Mouse (Mus musculus): ENCODE measurements around the gene Dppa5a. TPM values are rescaled to one million over a fixed set of nuclear protein-coding genes. Genes with fewer than 3 reads are reported as not detected.
"Not testable (repeated sequence)": the region's sequence is repeated elsewhere in the genome, so short reads cannot be mapped to it uniquely, and the experiment has no call there.

The Dppa5a gene
- polyA plus RNA-seq, 1 experiment from 2014 or later = 1.6 TPM

- H3K9me3 ChIP-seq = no peaks in the 10 kb centered on the region
- no peaks in the 10 kb centered on the region for H3K4me1 ChIP-seq
- H3K27ac ChIP-seq (replicated peaks) = no peak overlapping the region
- ATAC-seq (replicated peaks) = no peak
- no peaks in the 10 kb centered on the region for H3K36me3 ChIP-seq
- H3K4me2 ChIP-seq (replicated peaks) = no peak overlapping the region
- 17% methylated on average over 2 of the region's 2 CpGs for WGBS
- no peaks in the 10 kb centered on the region for H3K27me3 ChIP-seq
- H3K9ac ChIP-seq (replicated peaks) = no peak overlapping the region
- H3K4me3 ChIP-seq = no peak overlapping the region
Observed at GRCm38 (mm10) chr9:78360484-78360872, 7.5 kb downstream of the Dppa5a start.

GRCm38 (mm10) chr9:78359750-78360483, 8.1 kb downstream of the Dppa5a start:
- WGBS = 78% methylated on average over 6 of the region's 6 CpGs
- Histone ChIP-seq H3K27me3 (no peaks in the 10 kb centered on the region), H3K9me3 (no peaks in the 10 kb centered on the region), H3K4me3 (no peak overlapping the region), H3K9ac (replicated peaks) (no peak overlapping the region), H3K4me1 (no peaks in the 10 kb centered on the region), H3K27ac (replicated peaks) (no peak overlapping the region), H3K36me3 (no peaks in the 10 kb centered on the region), H3K4me2 (replicated peaks) (no peak overlapping the region)
- no peak for ATAC-seq (replicated peaks)

- WGBS = 16% methylated on average over 9 of the region's 9 CpGs
- Histone ChIP-seq H3K4me1 (no peaks in the 10 kb centered on the region), H3K36me3 (no peaks in the 10 kb centered on the region), H3K27me3 (no peaks in the 10 kb centered on the region), H3K4me3 (no peak overlapping the region), H3K4me2 (replicated peaks) (no peak overlapping the region), H3K9me3 (no peaks in the 10 kb centered on the region), H3K9ac (replicated peaks) (no peak overlapping the region), H3K27ac (replicated peaks) (no peak overlapping the region)
- ATAC-seq (replicated peaks) = peak; percentile 46; the same call in 1 of the 2 replicates
Observed at GRCm38 (mm10) chr9:78358053-78358452, 9.9 kb downstream of the Dppa5a start.

GRCm38 (mm10) chr9:78355611-78356010, 12.4 kb downstream of the Dppa5a start, which contains the start of gene Gsta2:
Gene Gsta2 (minus strand): TSS chr9:78355788.
- Histone ChIP-seq H3K27me3 (no peaks in the 10 kb centered on the region), H3K36me3 (no peaks in the 10 kb centered on the region), H3K9me3 (no peaks in the 10 kb centered on the region), H3K4me2 (replicated peaks) (no peak within 1 kb of the TSS), H3K4me1 (no peaks in the 10 kb centered on the region), H3K4me3 (no peak within 1 kb of the TSS), H3K9ac (replicated peaks) (no peak within 1 kb of the TSS), H3K27ac (replicated peaks) (no peak within 1 kb of the TSS)
- 91% methylated on average over 8 of the region's 8 CpGs for WGBS
- ATAC-seq (replicated peaks) = no peak

- no peak for ATAC-seq (replicated peaks)
- Histone ChIP-seq H3K4me1 (no peaks in the 10 kb centered on the region), H3K9me3 (no peaks in the 10 kb centered on the region), H3K36me3 (no peaks in the 10 kb centered on the region), H3K4me2 (replicated peaks) (no peak overlapping the region), H3K27me3 (no peaks in the 10 kb centered on the region), H3K4me3 (no peak overlapping the region), H3K27ac (replicated peaks) (no peak overlapping the region), H3K9ac (replicated peaks) (no peak overlapping the region)
- 84% methylated on average over 11 of the region's 11 CpGs for whole genome bisulfite sequencing
Observed at GRCm38 (mm10) chr9:78354665-78355578, 13.1 kb downstream of the Dppa5a start.

GRCm38 (mm10) chr9:78351504-78352220, 16.3 kb downstream of the Dppa5a start:
- H3K9me3 ChIP-seq = no peaks in the 10 kb centered on the region
- no peaks in the 10 kb centered on the region for H3K4me1 ChIP-seq
- H3K27me3 ChIP-seq = no peaks in the 10 kb centered on the region
- H3K4me2 ChIP-seq (replicated peaks) = no peak overlapping the region
- no peaks in the 10 kb centered on the region for H3K36me3 ChIP-seq
- ATAC-seq (replicated peaks) = no peak
- no peak overlapping the region for H3K9ac ChIP-seq (replicated peaks)
- no peak overlapping the region for H3K27ac ChIP-seq (replicated peaks)
- no peak overlapping the region for H3K4me3 ChIP-seq
- WGBS = 82% methylated on average over 6 of the region's 6 CpGs

GRCm38 (mm10) chr9:78350007-78350406, 18.0 kb downstream of the Dppa5a start:
- H3K4me3 ChIP-seq; H3K36me3 ChIP-seq; ATAC-seq (replicated peaks); H3K4me1 ChIP-seq; H3K9me3 ChIP-seq; H3K9ac ChIP-seq (replicated peaks); H3K27ac ChIP-seq (replicated peaks); H3K4me2 ChIP-seq (replicated peaks); H3K27me3 ChIP-seq: not testable (repeated sequence)

- ATAC-seq (replicated peaks); H3K27ac ChIP-seq (replicated peaks); H3K4me2 ChIP-seq (replicated peaks); H3K9me3 ChIP-seq; H3K9ac ChIP-seq (replicated peaks); H3K4me3 ChIP-seq; H3K27me3 ChIP-seq; H3K4me1 ChIP-seq; H3K36me3 ChIP-seq: not testable (repeated sequence)
- 78% methylated on average over 3 of the region's 3 CpGs for WGBS
Observed at GRCm38 (mm10) chr9:78349141-78349540, 18.8 kb downstream of the Dppa5a start.

- H3K27ac ChIP-seq (replicated peaks); H3K4me1 ChIP-seq; H3K9ac ChIP-seq (replicated peaks); H3K9me3 ChIP-seq; H3K4me3 ChIP-seq; H3K27me3 ChIP-seq; H3K36me3 ChIP-seq; H3K4me2 ChIP-seq (replicated peaks); ATAC-seq (replicated peaks): not testable (repeated sequence)
- 75% methylated on average over 6 of the region's 6 CpGs for WGBS
Observed at GRCm38 (mm10) chr9:78348206-78349004, 19.6 kb downstream of the Dppa5a start.

GRCm38 (mm10) chr9:78347004-78347403, 21.0 kb downstream of the Dppa5a start:
- Histone ChIP-seq H3K27me3 (no peaks in the 10 kb centered on the region), H3K4me3 (no peak overlapping the region), H3K4me1 (no peaks in the 10 kb centered on the region), H3K36me3 (no peaks in the 10 kb centered on the region), H3K9me3 (no peaks in the 10 kb centered on the region), H3K9ac (replicated peaks) (no peak overlapping the region), H3K27ac (replicated peaks) (no peak overlapping the region), H3K4me2 (replicated peaks) (no peak overlapping the region)
- no peak for ATAC-seq (replicated peaks)
- WGBS = 61% methylated on average over 3 of the region's 3 CpGs

GRCm38 (mm10) chr9:78345235-78345634, 22.7 kb downstream of the Dppa5a start:
- H3K4me3 ChIP-seq; H3K9me3 ChIP-seq; H3K27ac ChIP-seq (replicated peaks); ATAC-seq (replicated peaks); H3K9ac ChIP-seq (replicated peaks); H3K36me3 ChIP-seq; H3K4me1 ChIP-seq; H3K4me2 ChIP-seq (replicated peaks); H3K27me3 ChIP-seq: not testable (repeated sequence)
- 65% methylated on average over 4 of the region's 4 CpGs for WGBS

Data from forebrain, embryonic 15.5 days (tissue).